22 mouse cellular contexts compared by ENCODE assay signal in genomic region chr15:16629341-16630121, GRCm38 (mm10).
"Had no signal": no experiment of that assay in that cellular context is flagged by ENCODE, and none has a peak within 500 bp of the region (broad histone marks: within the 10 kb centered on the region; RNA-seq: fewer than 3 reads in every experiment).

No protein-coding gene starts in this region.

- H3K27ac ChIP-seq: heart, embryonic 10.5 days; hindbrain, embryonic 12.5 days; hindbrain, embryonic 14.5 days; intestine, embryonic 15.5 days; layer of hippocampus, adult 2 months; left cerebral cortex, adult 2 months; limb, embryonic 10.5 days; limb, embryonic 12.5 days; liver, embryonic 13.5 days; liver, embryonic 15.5 days had no signal

- H3K4me3 ChIP-seq: heart, embryonic 10.5 days; heart, embryonic 12.5 days; hindbrain, embryonic 12.5 days; intestine, embryonic 15.5 days; layer of hippocampus, adult 2 months; left cerebral cortex, adult 2 months; limb, embryonic 10.5 days; limb, embryonic 12.5 days; liver, embryonic 13.5 days; liver, embryonic 15.5 days had no signal

- DNase-seq: gastrocnemius, postnatal 10 days; gastrocnemius, postnatal 25 days; heart, adult 18-20 months; heart, postnatal 10 days; kidney, adult 18-20 months; kidney, adult 8-10 months; kidney, postnatal 10 days; kidney, postnatal 25 days; kidney, postnatal 4 days; liver; liver, embryonic 13.5 days; liver, postnatal 0 days had no signal
